Mouse (Mus musculus): Measurements from ENCODE around the gene Bysl. TPM values are rescaled to one million over a fixed set of nuclear protein-coding genes. Genes with fewer than 3 reads are reported as not detected.
A peak's percentile ranks its signal among the peaks of the same experiment; 100 is the strongest.
"Not testable (repeated sequence)": the region's sequence is repeated elsewhere in the genome, so short reads cannot be mapped to it uniquely, and the experiment has no call there.

Bysl gene
- polyA plus RNA-seq, 1 experiment from 2014 or later = 41.3 TPM

DNA sequence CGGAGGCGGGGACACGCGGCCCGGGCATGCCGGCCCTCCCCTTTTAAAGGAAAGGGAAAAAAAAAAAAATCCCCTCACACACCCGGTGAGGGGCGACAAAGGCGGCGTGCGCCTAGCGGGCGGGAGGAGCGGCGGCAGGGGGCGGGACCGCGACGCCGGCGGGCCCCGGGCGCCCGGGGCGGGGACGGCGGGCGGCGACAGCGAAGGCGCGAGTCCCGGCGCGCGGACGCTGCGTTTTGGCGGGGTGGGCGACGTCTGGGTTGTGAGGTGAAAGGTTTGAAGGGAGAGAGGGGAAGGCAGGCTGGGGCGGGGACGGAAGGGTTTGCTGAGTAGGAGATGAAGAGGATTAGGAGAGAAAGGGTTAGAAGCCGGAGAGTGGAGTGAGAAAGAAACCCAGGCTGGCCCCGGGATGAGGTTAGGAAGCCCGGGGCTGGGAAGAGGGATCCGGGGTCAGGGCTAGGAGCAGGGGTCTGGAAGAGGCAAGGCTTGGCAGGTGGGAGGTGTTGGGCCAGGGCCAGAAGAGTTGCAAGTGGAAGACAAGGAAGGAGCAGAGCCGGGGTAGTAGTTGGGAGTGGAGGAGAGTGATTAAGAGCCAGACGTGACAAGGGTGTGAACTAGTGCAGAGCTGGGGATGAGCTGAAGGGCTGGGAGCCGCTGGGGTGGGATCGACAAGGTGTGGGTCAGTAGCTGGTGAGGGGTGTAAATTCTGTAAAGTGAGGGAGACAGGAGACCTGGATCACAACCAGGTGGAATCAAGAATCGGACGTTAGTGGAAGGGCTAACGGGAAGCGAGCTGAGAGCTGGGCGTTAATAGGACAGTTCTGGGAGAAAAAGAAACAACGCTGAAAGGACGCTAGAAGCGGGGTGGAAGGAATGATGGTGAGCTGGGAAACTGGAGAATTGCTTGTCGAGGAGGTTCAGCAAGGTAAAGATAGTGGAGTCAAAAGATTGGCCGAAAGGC, 18.7 kb upstream of the Bysl start:
- no peak for DNase-seq (ENCODE audit: low spot score)

DNA sequence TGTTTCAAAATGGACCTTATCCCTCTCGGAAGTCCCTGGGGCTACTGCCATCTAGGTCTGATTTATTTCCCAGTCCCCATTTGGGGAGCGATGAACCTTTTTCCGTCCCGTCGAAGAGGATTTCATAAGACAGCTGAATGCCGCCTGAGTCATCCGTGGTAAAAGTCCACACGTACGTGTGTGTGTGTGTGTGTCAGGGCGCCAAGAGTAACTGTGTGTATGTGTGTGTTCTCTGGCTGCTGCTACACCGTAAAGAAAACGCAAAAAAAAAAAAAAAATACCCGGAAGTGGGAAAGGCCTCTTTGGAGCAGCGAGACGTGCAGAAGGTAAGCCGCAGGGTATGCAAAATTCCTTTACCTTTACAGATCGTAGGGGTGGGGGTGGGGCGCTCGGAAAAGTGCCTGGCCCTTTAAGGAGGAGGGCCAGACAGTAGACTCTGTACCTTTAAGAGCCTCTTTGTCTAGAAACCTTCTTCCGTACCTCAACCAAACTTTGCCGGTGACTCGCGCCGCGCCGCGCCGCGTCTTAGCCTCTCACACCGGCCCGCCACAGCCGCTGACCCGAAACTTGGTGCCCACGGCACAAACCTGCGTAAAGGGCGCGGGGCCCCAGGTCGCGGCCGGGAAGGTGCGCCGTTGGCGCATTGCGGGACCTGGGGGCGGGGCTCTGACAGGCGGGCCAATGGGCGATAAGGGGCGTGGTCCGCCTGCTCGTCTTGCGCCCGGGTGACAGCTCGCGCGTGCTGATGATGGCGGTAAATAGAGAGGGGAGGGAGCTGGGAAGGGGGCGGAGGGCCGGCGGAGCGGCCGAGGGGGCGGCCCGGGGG, 17.8 kb upstream of the Bysl start:
- under 1% methylated on average over 60 of the region's 63 CpGs for WGBS
- Histone ChIP-seq H3K4me3 (peak overlapping the region; percentile 70), H3K27me3 (ENCODE audit: low read depth, poor library complexity, severe bottlenecking) (no peaks in the 10 kb centered on the region), H3K27ac (peak overlapping the region; percentile 93), H3K9me3 (replicated peaks) (no peaks in the 10 kb centered on the region), H3K36me3 (peaks cover 32% of the 10 kb centered on the region), H3K4me1 (peaks cover 30% of the 10 kb centered on the region)
- DNase-seq (ENCODE audit: low spot score) = peak; percentile 97

More for the DNA sequence above, 18.7 kb upstream of the Bysl start:
- Histone ChIP-seq H3K36me3 (peaks cover 22% of the 10 kb centered on the region), H3K4me1 (peaks cover 30% of the 10 kb centered on the region), H3K27ac (peak overlapping the region; percentile 93), H3K9me3 (replicated peaks) (no peaks in the 10 kb centered on the region), H3K27me3 (ENCODE audit: low read depth, poor library complexity, severe bottlenecking) (no peaks in the 10 kb centered on the region), H3K4me3 (peak overlapping the region; percentile 70)
- WGBS = under 1% methylated on average over 61 of the region's 61 CpGs

DNA sequence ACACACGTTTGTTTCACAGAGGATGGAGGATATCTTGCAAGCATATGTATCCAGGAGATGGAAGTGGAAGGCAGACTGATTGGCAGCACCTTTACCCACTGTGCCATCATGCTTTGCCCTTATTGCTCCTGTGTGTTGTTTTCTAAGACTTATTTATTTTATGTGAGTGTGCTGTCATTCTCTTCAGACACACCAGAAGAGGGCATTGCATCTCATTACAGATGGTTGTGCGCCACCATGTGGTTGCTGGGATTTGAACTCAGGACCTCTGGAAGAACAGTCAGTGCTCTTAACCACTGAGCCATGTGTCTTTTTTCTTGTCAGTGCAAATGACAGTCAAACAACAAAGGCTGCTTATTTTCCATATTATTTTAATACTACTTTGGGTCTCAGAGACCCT, 16.5 kb upstream of the Bysl start:
- WGBS = 87% methylated on average over 2 of the region's 2 CpGs
- Histone ChIP-seq H3K27ac (0 out of 2 replicates have a peak overlapping the region, but pooled peaks have one; percentile 93), H3K9me3 (replicated peaks) (no peaks in the 10 kb centered on the region), H3K4me1 (peaks cover 30% of the 10 kb centered on the region), H3K4me3 (peak overlapping the region; percentile 70; the same call in 1 of the 2 replicates), H3K36me3 (peaks cover 44% of the 10 kb centered on the region), H3K27me3 (ENCODE audit: low read depth, poor library complexity, severe bottlenecking) (no peaks in the 10 kb centered on the region)
- no peak for DNase-seq (ENCODE audit: low spot score)

DNA sequence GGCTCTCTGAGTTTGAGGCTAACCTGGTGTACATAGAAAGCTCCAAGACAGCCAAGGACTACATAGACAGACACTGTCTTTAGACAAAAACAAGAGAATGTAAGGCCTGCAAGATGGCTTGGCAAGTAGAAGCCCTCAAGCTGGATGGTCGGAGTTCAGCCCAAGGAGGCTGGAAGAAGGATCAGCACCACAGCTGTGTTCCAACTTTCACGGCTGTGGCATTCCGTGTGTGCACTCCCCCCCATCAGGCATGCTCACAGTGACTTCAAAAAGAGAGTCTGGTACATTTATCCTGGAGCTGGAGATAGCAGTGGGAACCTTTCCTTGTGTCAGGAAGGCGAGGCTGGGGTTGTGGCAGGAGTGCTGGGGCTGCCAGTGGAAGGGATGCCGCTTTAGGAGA, 14.7 kb upstream of the Bysl start:
- Histone ChIP-seq H3K36me3 (peaks cover 62% of the 10 kb centered on the region), H3K4me3 (no peak overlapping the region), H3K4me1 (peaks cover 22% of the 10 kb centered on the region), H3K9me3 (replicated peaks) (no peaks in the 10 kb centered on the region), H3K27me3 (ENCODE audit: low read depth, poor library complexity, severe bottlenecking) (no peaks in the 10 kb centered on the region), H3K27ac (no peak overlapping the region)
- DNase-seq (ENCODE audit: low spot score) = no peak
- WGBS = 90% methylated on average over 5 of the region's 5 CpGs

DNA sequence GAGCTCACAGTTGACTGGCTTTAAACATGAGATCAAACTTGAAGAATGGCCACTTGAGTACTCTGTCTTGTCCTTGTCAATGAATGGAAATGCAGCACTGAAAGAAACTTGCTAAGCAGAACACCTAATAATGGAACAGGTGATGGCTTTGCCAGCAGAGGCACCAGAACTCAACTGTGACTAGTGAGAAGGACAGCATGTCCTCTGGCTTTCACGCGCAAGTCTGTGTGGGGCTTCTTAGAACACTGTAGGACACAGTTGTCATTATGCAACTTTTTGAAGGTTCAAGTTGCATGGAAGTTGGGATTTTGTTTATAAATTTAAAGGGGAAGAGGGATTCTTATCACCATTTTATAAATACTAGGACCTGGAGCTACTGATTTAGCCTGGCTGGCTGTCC, 13.8 kb upstream of the Bysl start:
- DNase-seq (ENCODE audit: low spot score) = no peak
- H3K27ac ChIP-seq = no peak overlapping the region
- H3K9me3 ChIP-seq (replicated peaks) = no peaks in the 10 kb centered on the region
- WGBS = 100% methylated on average over 2 of the region's 2 CpGs
- peaks cover 12% of the 10 kb centered on the region for H3K4me1 ChIP-seq
- H3K36me3 ChIP-seq = peaks cover 72% of the 10 kb centered on the region
- no peak overlapping the region for H3K4me3 ChIP-seq
- H3K27me3 ChIP-seq (ENCODE audit: low read depth, poor library complexity, severe bottlenecking) = no peaks in the 10 kb centered on the region

DNA sequence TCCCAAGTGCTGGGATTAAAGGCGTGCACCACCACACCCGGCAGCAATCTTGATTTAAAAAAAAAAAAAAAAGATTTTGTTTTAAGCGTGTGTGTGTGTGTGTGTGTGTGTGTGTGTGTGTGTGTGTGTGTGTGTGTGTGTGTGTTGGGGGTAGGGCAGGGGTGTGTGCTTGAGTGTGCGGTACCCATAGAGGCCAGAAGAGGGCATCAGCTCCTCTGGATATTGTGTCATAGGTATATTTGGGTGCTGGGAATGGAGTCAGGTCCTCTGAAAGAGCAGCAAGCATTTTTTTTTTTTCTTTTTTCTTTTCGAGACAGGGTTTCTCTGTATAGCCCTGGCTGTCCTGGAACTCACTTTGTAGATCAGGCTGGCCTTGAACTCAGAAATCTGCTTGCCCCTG, 13.3 kb upstream of the Bysl start:
- not testable (repeated sequence) for DNase-seq (ENCODE audit: low spot score)
- 91% methylated on average over 5 of the region's 5 CpGs for WGBS

DNA sequence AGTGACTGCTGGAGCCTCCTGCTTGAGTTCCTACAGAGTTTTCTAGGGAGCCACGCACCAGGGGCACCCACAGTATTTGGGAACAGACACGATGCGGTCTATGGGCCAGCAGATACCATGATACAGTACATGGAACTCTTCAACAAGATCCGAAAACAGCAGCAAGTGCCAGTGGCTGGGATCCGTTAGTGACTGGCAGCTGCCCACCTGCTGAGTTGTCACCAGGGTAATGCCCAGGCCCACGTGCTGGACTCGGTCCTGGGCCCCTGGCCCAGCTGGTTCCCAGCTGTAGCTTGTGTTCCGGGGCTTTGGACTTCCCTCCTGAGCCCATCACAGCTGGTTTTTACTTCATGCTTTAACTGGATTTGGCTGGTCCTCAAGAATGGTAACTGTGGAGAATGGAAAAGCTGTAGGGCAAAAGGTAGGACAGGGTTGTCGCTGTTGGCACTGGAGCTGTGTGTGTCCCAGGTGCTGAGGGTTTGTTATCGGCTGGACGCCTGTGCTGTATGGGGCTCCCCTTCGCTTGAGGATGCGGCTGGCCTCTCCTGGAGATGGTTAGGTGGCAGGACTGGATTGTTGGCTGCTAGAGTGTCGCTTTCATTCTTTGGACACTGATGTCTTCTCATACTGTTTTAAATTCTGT, 11.7 kb upstream of the Bysl start:
- DNase-seq (ENCODE audit: low spot score) = no peak
- no peak overlapping the region for H3K27ac ChIP-seq
- H3K27me3 ChIP-seq (ENCODE audit: low read depth, poor library complexity, severe bottlenecking) = no peaks in the 10 kb centered on the region
- H3K36me3 ChIP-seq = peaks cover 90% of the 10 kb centered on the region
- peaks cover under 1% of the 10 kb centered on the region; the same call in 1 of the 2 replicates for H3K4me1 ChIP-seq
- WGBS = 95% methylated on average over 14 of the region's 14 CpGs
- no peaks in the 10 kb centered on the region for H3K9me3 ChIP-seq (replicated peaks)
- H3K4me3 ChIP-seq = no peak overlapping the region

More for the DNA sequence above, 13.3 kb upstream of the Bysl start:
- not testable (repeated sequence) for H3K9me3 ChIP-seq (replicated peaks); H3K27ac ChIP-seq; H3K27me3 ChIP-seq (ENCODE audit: low read depth, poor library complexity, severe bottlenecking); H3K4me3 ChIP-seq; H3K4me1 ChIP-seq
- H3K36me3 ChIP-seq = peaks cover 77% of the 10 kb centered on the region

DNA sequence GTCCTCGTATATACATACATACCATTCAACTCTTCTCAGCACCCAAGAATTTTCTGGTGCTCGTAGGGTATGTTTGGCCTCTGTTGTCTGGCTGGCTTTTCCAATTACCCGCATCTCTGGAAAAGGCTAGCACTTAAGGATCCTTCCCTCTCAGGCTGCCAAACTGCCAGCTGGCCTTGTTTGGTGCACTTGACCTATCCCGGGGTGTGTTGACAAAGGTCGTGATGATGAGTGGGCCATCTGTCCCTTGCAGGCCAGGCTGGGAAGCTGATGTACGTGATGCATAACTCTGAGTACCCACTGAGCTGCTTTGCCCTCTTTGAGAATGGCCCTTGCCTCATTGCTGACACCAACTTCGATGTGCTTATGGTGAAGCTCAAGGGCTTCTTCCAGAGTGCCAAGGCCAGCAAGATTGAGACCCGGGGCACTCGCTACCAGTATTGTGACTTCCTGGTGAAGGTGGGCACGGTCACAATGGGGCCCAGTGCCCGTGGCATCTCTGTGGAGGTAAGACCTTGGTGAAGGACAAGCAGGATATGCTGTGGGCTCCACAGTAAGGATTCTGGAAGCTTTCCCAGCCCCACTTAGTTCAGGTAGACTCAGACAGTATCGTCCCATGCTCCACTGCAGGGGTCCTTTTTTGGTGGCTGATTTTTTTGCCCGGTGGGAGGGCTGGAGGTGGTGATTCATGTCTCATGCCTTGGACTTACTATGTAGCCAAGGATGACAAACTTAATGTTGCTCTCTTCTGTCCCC, 7.4 kb upstream of the Bysl start:
- no peak for DNase-seq (ENCODE audit: low spot score)
- Histone ChIP-seq H3K4me1 (no peaks in the 10 kb centered on the region), H3K27ac (no peak overlapping the region), H3K4me3 (no peak overlapping the region), H3K36me3 (peaks cover 98% of the 10 kb centered on the region), H3K9me3 (replicated peaks) (no peaks in the 10 kb centered on the region), H3K27me3 (ENCODE audit: low read depth, poor library complexity, severe bottlenecking) (no peaks in the 10 kb centered on the region)
- 93% methylated on average over 13 of the region's 13 CpGs for WGBS

DNA sequence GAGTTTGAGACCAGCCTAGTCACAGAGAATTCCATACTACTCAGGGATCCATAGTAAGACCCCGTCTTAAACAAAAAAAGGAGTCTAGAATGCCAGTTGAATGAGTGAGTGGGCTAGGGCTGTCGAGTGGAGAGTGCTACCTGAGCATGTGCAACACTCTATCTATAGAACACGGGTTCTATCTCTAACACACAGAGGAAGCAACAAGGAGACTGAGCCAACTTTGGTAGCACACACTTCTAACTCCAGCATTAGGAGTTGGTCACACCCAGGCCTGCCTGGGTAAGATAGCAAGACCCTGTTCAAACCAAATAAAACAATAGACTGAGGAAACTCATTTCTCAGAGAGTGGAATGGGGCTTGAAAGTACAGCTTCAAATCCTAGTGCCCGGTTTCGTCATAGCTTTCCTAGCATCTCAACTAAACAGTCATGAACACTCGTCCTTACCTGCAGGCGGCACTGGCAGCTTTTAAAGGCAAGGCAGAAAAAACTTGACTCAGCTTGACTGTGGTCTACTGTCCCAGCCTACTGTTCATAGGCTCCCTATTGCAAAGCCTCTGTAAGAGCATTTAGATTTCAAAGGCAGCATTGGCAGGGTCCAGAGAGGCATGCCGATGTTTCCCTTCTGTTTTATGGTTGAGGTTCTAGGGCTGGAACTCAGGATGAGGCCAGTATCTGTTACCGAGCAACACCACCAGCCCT, 6.5 kb upstream of the Bysl start:
- Histone ChIP-seq H3K27ac (no peak overlapping the region), H3K4me1 (peaks cover 3% of the 10 kb centered on the region), H3K9me3 (replicated peaks) (no peaks in the 10 kb centered on the region), H3K4me3 (no peak overlapping the region), H3K36me3 (peaks cover 98% of the 10 kb centered on the region), H3K27me3 (ENCODE audit: low read depth, poor library complexity, severe bottlenecking) (no peaks in the 10 kb centered on the region)
- WGBS = 94% methylated on average over 9 of the region's 9 CpGs
- DNase-seq (ENCODE audit: low spot score) = no peak

DNA sequence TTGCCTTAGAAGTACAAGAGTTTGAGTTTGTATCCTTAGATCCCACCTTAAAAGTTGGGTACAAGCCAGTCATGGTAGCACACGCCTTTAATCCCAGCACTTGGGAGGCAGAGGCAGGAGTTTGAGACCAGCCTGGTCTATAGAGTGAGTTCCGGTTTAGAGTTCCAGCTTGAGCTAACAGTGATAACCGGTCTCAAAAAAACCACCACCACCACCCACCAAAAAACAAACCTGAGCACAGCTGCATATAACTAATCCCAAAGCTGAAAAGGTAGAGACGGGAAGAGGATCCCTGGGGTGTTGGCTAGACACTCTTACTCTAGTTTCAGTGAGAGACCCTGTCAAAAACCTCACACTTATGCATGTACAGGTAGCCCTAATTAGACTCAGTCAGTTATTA, 5.4 kb upstream of the Bysl start:
- H3K9me3 ChIP-seq (replicated peaks) = no peaks in the 10 kb centered on the region
- no peak for DNase-seq (ENCODE audit: low spot score)
- no peaks in the 10 kb centered on the region for H3K27me3 ChIP-seq (ENCODE audit: low read depth, poor library complexity, severe bottlenecking)
- peaks cover 89% of the 10 kb centered on the region for H3K36me3 ChIP-seq
- H3K4me3 ChIP-seq = no peak overlapping the region
- no peak overlapping the region for H3K27ac ChIP-seq
- peaks cover 13% of the 10 kb centered on the region for H3K4me1 ChIP-seq
- WGBS = 90% methylated on average over 4 of the region's 4 CpGs

DNA sequence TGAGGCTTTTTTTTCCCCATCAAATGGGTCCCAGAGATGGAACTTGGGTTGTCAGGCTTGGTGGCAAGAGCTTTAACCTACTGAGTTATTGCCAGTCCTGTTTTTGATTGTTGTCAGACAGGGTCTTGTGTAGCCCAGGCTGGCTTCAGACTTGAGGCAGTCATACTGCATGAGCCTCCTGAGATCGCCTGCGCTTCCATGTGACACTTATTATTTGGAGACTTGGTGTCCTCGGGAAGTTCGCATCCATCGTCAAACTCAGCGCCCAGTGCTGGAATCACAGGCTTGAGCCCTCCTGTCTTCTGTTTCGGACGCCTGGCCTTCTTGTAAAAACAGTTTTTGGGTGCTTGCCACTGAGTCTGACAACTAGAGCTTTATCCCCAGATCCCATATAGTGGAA, 4.8 kb upstream of the Bysl start:
- H3K4me1 ChIP-seq = peaks cover 13% of the 10 kb centered on the region
- no peak overlapping the region for H3K27ac ChIP-seq
- H3K27me3 ChIP-seq (ENCODE audit: low read depth, poor library complexity, severe bottlenecking) = no peaks in the 10 kb centered on the region
- H3K36me3 ChIP-seq = peaks cover 84% of the 10 kb centered on the region
- DNase-seq (ENCODE audit: low spot score) = no peak
- H3K4me3 ChIP-seq = no peak overlapping the region
- H3K9me3 ChIP-seq (replicated peaks) = no peaks in the 10 kb centered on the region
- WGBS = 95% methylated on average over 8 of the region's 8 CpGs

DNA sequence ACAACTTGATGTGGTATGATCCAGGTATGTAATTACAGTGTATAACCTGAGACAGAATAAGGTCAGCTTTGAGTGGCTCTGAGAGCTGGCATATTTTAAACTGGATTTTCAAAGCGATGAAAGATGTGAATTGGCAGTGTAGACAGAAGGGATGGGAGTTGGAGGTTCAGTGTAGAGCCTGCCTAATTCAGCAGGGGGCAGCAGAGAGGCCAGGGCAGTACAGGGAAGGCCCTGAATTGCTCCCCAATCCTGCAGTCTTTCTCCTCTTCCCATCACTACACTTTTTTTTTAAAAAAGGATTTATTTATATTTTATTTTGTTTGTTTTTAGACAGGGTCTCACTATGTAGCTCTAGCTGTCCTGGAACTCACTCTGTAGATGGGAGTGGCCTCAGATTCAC, 2.7 kb upstream of the Bysl start:
- DNase-seq (ENCODE audit: low spot score) = no peak
- H3K4me3 ChIP-seq = no peak overlapping the region

More for the DNA sequence above, 2.7 kb upstream of the Bysl start:
- no peak overlapping the region for H3K27ac ChIP-seq
- H3K36me3 ChIP-seq = peaks cover 68% of the 10 kb centered on the region
- H3K4me1 ChIP-seq = peaks cover 22% of the 10 kb centered on the region
- WGBS = 91% methylated on average over 1 of the region's 1 CpGs
- H3K9me3 ChIP-seq (replicated peaks) = no peaks in the 10 kb centered on the region
- H3K27me3 ChIP-seq (ENCODE audit: low read depth, poor library complexity, severe bottlenecking) = no peaks in the 10 kb centered on the region
